Mouse (Mus musculus) liver, adult 2 months (tissue): ENCODE measurements around the gene Car14.

ENCODE experiments used
- CTCF ChIP-seq: fragments of 200-500 bp; IDR thresholded peaks from 2 replicates; pipeline ENCODE4 v1.5.1; 2011; ENCODE audit warnings: low read depth, low read length, control low read depth
- POLR2A ChIP-seq: fragments of 200-500 bp; IDR thresholded peaks from 2 replicates; pipeline ENCODE4 v1.6.1; 2011; ENCODE audit warnings: low read length, control low read depth; ENCODE audit not compliant: insufficient read depth; ENCODE audit errors: extremely low read depth

DNA sequence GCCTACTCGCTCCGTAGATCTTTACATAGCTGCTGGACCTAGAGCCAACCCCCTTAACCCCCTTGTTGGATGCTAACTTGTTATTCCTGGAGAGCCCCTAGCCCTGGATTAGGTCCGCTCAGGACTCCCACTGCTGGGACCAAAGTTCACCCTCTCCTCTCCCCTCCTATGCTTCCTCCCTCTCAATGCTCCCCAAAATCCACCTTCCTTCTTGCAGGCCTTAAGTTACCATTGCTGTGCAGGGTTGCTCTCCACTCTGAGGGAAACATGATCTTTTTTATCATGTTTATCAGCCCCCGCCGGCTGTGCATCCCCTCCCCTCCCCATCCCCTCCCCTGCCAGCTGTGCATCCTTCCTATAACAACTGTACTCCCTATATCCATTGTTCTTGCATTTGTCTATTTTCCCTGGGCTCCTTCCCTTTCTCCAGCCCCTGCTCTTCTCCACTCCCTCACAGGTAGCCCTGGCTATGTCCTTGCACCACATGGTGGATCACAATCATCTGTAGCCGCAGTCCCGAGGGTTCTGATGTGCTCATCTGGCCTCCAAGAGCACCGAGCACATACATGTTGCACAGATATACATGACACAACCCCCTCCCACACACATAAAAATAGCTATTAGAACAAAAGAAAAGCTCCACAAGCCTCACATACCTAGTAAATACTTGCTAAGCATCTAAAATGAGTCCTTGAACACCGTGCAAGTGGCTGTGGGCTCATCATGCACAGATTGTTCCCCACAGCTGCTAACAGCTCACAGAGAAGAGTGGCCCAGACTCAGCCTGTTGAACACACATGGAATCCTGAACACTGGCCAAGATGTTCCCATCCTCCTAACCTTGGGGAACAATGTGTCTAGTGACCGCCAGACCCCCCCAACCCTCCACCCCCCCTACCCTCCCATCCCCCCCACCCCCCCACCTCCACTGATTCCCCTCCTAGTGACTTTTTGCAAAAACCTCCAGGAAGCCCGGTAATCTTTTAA is 12.1 kb downstream of the Car14 start:
- TF ChIP-seq CTCF (no peak), POLR2A (no peak)
